Mouse (Mus musculus) neural tube, embryonic 11.5 days (tissue): ENCODE data around the gene Atxn2. TPM values are rescaled to one million over a fixed set of nuclear protein-coding genes. Genes with fewer than 3 reads are reported as not detected.

ENCODE experiments used
- ATAC-seq: fragments of 200-750 bp; cut with Nextera tagmentation; 2 replicates; pipeline ENCODE4 v1.8.0; 2017; ENCODE audit warnings: moderate number of reproducible peaks, mild to moderate bottlenecking, moderate TSS enrichment, moderate library complexity; ENCODE audit not compliant: insufficient read depth, low FRiP score, low TSS enrichment
- DNase-seq: peaks from one replicate; pipeline ENCODE4 v3.0.0-alpha.2; 2015; ENCODE audit warnings: low spot score
- H3K27ac ChIP-seq: fragments of 300-500 bp; sonication (generic); 2 replicates; pipeline ENCODE4 v1.5.1; 2014; ENCODE audit warnings: low read depth, mild to moderate bottlenecking, low read length
- H3K27me3 ChIP-seq: fragments of 300-500 bp; sonication (generic); 2 replicates; pipeline ENCODE4 v1.6.1; 2014; ENCODE audit warnings: mild to moderate bottlenecking, low read length, mixed read lengths; ENCODE audit not compliant: control insufficient read depth, insufficient read depth
- H3K36me3 ChIP-seq: fragments of 300-500 bp; sonication (generic); 2 replicates; pipeline ENCODE4 v1.6.1; 2014; ENCODE audit warnings: mild to moderate bottlenecking, low read length, moderate library complexity, mixed read lengths; ENCODE audit not compliant: control insufficient read depth, insufficient read depth
- H3K4me1 ChIP-seq: fragments of 300-500 bp; sonication (generic); 2 replicates; pipeline ENCODE4 v1.6.1; 2014; ENCODE audit warnings: low read length, mixed read lengths; ENCODE audit not compliant: control insufficient read depth, insufficient read depth
- H3K4me2 ChIP-seq: fragments of 300-500 bp; sonication (generic); 2 replicates; pipeline ENCODE4 v1.6.1; 2014; ENCODE audit warnings: low read depth, mild to moderate bottlenecking, moderate library complexity
- H3K4me3 ChIP-seq: fragments of 300-500 bp; sonication (generic); 2 replicates; pipeline ENCODE4 v1.5.1; 2014; ENCODE audit warnings: low read depth, low read length
- H3K9ac ChIP-seq: fragments of 300-500 bp; sonication (generic); 2 replicates; pipeline ENCODE4 v1.6.1; 2014; ENCODE audit warnings: mild to moderate bottlenecking, low read length
- H3K9me3 ChIP-seq: fragments of 300-500 bp; sonication (generic); 2 replicates; pipeline ENCODE4 v1.6.1; 2016; ENCODE audit warnings: low read length; ENCODE audit not compliant: control insufficient read depth
- WGBS: fragments of 180-500 bp; shearing (Covaris S2); extraction: QIAGEN DNeasy Blood & Tissue Kit; methylation state at CpG from one replicate; pipeline ENCODE4 v1.1.7; 2014; 5-methylcytosine and 5-hydroxymethylcytosine counted together
- polyA plus RNA-seq: library from polyadenylated mRNA; unstranded; fragments of >200 nt; fragmentation: Nextera tagmentation; extraction: Ambion mirVana; gene quantifications from 2 replicates; pipeline ENCODE4 v1.2.1, GENCODE M21; 2014

The Atxn2 gene
- polyA plus RNA-seq, 1 experiment from 2014 or later: 101 TPM

- Histone ChIP-seq H3K9ac (no peak overlapping the region), H3K27me3 (peaks cover 24% of the 10 kb centered on the region), H3K36me3 (no peaks in the 10 kb centered on the region), H3K9me3 (no peaks in the 10 kb centered on the region), H3K4me1 (peaks cover 24% of the 10 kb centered on the region), H3K4me3 (peak overlapping the region; percentile 70), H3K4me2 (peak overlapping the region; percentile 97), H3K27ac (no peak overlapping the region)
- WGBS: 30% methylated on average over 12 of the region's 12 CpGs
- DNase-seq (no peak), ATAC-seq (no peak)
These were observed 124.0 kb downstream of the Atxn2 start for GRCm38 (mm10) chr5:121834991-121835747.

GRCm38 (mm10) chr5:121835949-121836691, 125.0 kb downstream of the Atxn2 start:
- H3K27me3 ChIP-seq: peaks cover 24% of the 10 kb centered on the region
- WGBS: under 1% methylated on average over 47 of the region's 51 CpGs
- peaks cover 24% of the 10 kb centered on the region for H3K4me1 ChIP-seq
- no peak for ATAC-seq
- no peaks in the 10 kb centered on the region for H3K9me3 ChIP-seq
- H3K36me3 ChIP-seq: no peaks in the 10 kb centered on the region
- H3K27ac ChIP-seq: peak overlapping the region; percentile 27; the same call in 1 of the 2 replicates
- peak overlapping the region; percentile 70 for H3K4me3 ChIP-seq
- H3K9ac ChIP-seq: peak overlapping the region; percentile 75
- peak; percentile 50 for DNase-seq
- peak overlapping the region; percentile 97 for H3K4me2 ChIP-seq

GRCm38 (mm10) chr5:121836692-121837415, 125.7 kb downstream of the Atxn2 start:
- peak; percentile 85 for ATAC-seq
- Histone ChIP-seq H3K27ac (peak overlapping the region; percentile 27; the same call in 1 of the 2 replicates), H3K36me3 (no peaks in the 10 kb centered on the region), H3K4me2 (peak overlapping the region; percentile 97), H3K9ac (peak overlapping the region; percentile 75), H3K4me1 (peaks cover 24% of the 10 kb centered on the region), H3K4me3 (peak overlapping the region; percentile 70), H3K9me3 (no peaks in the 10 kb centered on the region), H3K27me3 (peaks cover 28% of the 10 kb centered on the region)
- under 1% methylated on average over 73 of the region's 77 CpGs for WGBS
- peak; percentile 89 for DNase-seq

- H3K4me3 ChIP-seq: peak within 1 kb of the TSS; percentile 70
- H3K4me2 ChIP-seq: peak within 1 kb of the TSS; percentile 97
- peak within 1 kb of the TSS; percentile 75 for H3K9ac ChIP-seq
- H3K4me1 ChIP-seq: peaks cover 27% of the 10 kb centered on the region
- peak within 1 kb of the TSS; percentile 27; the same call in 1 of the 2 replicates for H3K27ac ChIP-seq
- WGBS: 1% methylated on average over 35 of the region's 35 CpGs
- DNase-seq (no peak), ATAC-seq (no peak)
- no peaks in the 10 kb centered on the region for H3K36me3 ChIP-seq
- H3K27me3 ChIP-seq: peaks cover 34% of the 10 kb centered on the region
- no peaks in the 10 kb centered on the region for H3K9me3 ChIP-seq
These were observed 126.6 kb downstream of the Atxn2 start, which contains the start of gene Sh2b3 for GRCm38 (mm10) chr5:121837441-121838340. Sh2b3 (minus strand) TSS chr5:121837646.

GRCm38 (mm10) chr5:121838341-121839127, 127.4 kb downstream of the Atxn2 start:
- Histone ChIP-seq H3K9ac (no peak overlapping the region), H3K9me3 (no peaks in the 10 kb centered on the region), H3K36me3 (no peaks in the 10 kb centered on the region), H3K4me2 (peak overlapping the region; percentile 41), H3K27me3 (peaks cover 40% of the 10 kb centered on the region), H3K27ac (no peak overlapping the region), H3K4me3 (peak overlapping the region; percentile 24), H3K4me1 (peaks cover 23% of the 10 kb centered on the region)
- no peak for DNase-seq
- ATAC-seq: no peak
- under 1% methylated on average over 46 of the region's 46 CpGs for WGBS

GRCm38 (mm10) chr5:121839128-121839473, 128.0 kb downstream of the Atxn2 start:
- no peak overlapping the region for H3K27ac ChIP-seq

GRCm38 (mm10) chr5:121841516-121841915, 130.4 kb downstream of the Atxn2 start:
- 93% methylated on average over 9 of the region's 9 CpGs for WGBS
- Histone ChIP-seq H3K27ac (no peak overlapping the region), H3K36me3 (no peaks in the 10 kb centered on the region), H3K4me1 (peaks cover 8% of the 10 kb centered on the region), H3K4me2 (no peak overlapping the region), H3K4me3 (no peak overlapping the region), H3K9me3 (no peaks in the 10 kb centered on the region), H3K9ac (no peak overlapping the region), H3K27me3 (peaks cover 51% of the 10 kb centered on the region)
- ATAC-seq (no peak), DNase-seq (no peak)

More at GRCm38 (mm10) chr5:121839128-121839473, 128.0 kb downstream of the Atxn2 start:
- no peak for ATAC-seq
- peaks cover 17% of the 10 kb centered on the region for H3K4me1 ChIP-seq
- H3K27me3 ChIP-seq: peaks cover 45% of the 10 kb centered on the region
- H3K36me3 ChIP-seq: no peaks in the 10 kb centered on the region
- DNase-seq: no peak
- H3K9ac ChIP-seq: no peak overlapping the region
- 28% methylated on average over 6 of the region's 7 CpGs for WGBS
- no peaks in the 10 kb centered on the region for H3K9me3 ChIP-seq
- H3K4me2 ChIP-seq: peak overlapping the region; percentile 41
- H3K4me3 ChIP-seq: peak overlapping the region; percentile 24
